Mouse (Mus musculus) retina, postnatal 1 day (tissue): ENCODE results near the gene Polr3gl.

Experiments used
- DNase-seq: peaks from one replicate; pipeline ENCODE4 v3.0.0-alpha.2; 2012

Polr3gl gene

DNA sequence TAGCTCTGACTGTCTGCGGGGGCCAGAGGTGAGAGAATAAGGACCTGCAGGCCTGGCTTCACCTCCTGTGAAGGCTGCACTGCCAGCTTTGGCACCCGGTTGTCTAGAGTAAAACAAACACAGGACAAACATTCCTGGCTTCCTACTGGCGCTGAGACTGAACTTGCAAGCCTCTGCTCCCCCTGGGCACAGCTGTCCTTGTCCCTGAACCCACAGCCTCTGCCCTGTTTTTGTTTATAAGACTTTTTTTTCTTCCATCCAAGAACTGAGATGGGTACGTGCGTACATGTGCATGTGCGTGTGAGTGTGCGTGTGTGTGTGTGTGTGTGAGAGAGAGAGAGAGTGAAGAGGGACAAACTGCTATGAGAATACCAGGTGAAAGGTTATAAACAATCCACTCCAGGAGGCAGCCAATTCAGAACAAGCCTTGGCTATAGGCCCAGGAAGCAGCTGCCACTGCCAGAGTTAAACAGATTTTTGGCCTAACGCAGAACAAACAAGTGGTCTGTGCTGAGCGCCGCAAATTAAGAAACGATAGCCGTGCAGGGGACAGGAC is 38.9 kb downstream of the Polr3gl start:
- DNase-seq, result peak; percentile 84

DNA sequence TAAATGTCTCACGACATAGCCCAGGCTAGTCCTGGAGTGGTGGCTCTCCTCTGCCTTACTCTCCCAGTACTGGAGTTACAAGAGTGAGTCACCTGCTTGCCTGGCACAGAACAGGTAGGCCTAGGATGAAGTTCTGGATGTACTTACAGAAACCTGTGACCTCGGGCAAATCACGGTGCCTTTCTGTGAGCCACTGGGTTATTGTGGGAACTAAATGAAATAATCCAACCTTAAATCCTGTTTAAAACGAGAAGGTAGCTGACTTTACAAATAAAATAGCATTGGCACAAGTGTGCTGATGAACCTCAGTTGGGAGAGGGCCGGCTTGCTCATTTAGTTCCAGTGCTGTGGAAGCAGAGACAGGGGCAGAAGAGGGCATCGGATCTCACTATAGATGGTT is 39.7 kb downstream of the Polr3gl start:
- DNase-seq, result no peak

DNA sequence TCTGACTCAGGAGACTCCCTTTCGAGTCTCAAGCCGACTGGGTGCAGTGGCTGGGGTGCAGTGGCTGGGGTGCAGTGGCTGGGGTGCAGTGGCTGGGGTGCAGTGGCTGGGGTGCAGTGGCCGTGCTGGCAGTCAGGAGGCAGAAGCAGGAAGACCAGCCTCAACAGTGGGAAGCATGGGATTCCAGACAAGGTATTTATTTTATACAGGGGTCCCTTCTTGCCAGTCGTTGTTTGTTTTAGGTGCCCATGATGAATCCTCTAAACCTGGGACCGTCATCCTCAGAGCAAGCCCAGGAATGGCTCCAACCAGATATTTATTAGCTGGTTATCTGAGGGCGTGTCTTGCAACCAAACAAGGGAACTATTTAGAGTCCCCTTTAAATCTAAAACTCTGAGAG is 40.4 kb downstream of the Polr3gl start:
- DNase-seq, result no peak

DNA sequence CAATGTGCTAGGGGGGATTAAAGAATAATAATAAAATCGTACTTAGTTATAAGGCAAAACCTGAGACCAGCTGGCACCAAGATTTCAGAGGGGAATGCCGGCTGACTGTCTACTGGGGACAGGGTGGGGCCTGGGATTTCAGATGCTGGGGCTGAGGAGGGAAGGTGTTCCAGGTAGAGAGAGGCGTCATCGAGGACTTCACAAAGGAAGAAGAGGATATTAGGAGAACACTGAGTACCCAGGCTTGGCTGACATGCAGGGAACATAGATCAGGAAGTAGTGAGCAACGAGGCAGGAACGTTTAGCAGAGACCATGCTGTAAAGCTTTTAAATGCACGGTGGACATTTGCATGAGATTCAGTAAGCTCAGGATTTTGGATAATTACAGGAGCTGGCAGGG is 42.1 kb downstream of the Polr3gl start:
- DNase-seq, result no peak

DNA sequence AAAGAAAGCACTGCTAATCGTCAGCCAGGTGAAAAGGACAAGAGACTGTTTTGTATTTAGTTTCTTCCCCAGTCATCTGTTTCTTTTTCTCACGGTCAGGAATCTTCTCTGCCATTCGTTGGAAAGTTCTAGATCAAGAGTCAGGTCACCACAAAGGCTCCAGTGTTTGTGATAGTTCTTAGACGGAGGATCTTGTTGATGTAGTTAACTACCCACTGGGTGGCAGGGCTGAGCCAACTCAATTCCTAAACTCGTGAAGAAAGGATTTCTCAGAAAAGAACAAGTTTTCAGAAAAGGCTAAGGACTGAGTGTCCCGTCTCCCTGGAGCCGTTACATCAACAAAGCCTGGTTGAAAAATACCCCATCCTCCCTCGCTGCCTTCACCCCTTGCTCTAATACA is 42.8 kb downstream of the Polr3gl start:
- peak; percentile 54 for DNase-seq

DNA sequence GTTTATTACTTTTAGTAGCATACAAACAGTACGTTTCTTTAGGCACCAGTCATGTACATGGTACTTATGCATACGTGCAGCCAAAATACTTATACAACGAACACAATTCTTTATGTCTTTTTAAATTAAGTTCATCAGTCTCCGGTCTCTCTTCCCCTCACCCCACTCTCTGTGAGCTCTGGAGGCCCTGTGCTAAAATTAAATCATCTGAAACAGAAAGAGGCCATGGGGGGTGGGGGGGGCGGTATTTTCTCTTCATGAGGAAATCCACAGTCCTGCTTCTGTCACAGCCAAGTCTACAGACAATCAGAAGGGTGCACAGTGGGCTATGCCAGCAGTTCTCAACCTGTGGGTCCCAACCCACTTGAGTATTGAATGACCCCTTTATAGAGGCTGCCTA is 44.6 kb downstream of the Polr3gl start:
- no peak for DNase-seq

DNA sequence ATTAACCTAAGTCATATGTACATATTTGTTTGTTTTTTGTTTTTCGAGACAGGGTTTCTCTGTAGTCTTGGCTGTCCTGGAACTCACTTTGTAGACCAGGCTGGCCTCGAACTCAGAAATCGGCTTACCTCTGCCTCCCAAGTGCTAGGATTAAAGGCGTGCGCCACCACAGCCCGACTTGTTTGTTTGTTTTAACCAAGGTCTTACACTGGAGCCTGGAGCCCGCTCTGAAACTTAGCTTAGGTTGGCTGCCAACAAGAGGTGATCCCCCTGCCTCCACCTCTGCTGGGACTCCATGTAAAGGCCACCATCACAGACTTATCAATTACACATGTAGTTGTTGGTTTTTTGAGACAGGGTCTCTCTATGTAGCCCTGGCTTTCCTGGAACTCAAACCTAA is 45.2 kb downstream of the Polr3gl start:
- no peak for DNase-seq

DNA sequence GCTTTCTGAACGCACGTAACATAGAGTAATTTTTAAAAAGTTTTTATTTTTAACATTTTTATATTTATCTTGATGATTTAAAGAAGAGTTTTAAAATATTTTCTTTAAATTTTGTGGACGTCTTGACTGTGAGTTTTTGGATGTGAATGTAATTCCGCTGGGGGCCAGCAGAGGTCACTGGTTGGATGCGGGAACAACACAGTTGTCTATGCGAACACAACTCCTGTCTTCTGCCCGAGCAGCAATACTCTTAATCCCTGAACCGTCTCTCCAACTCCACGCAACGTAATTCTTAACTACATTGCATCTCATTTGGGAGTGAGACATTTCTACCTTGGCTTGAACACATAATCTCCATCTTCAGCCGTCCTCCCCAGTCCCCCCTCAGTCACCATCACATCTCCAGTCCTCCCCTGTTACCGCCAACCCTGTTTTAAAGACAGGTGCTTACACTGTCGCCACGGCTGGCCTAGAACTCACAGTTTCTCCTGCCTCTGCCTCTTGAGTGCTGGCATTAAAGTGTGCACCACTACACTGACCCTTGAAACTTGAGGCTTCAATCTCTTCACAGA is 46.5 kb downstream of the Polr3gl start:
- DNase-seq, result peak; percentile 75

DNA sequence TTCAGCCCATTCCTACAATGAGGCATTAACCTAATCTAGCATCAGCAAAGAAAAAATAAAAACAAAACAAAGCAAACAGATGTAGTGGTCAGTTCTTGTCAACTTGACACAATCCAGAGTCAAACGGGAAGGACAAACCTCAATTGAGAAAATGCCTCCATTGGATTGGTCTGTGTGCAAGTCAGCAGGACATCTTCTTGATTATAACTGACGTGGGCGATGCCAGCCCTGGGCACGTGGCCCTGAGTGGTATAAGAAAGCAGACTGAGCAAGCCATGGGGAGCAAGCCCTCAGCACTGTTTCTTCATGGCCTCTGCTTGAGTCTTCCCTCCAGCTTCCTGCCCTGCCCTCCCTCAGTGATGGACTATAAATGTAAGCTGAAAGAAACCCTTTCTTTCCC is 47.1 kb downstream of the Polr3gl start:
- DNase-seq, result no peak

DNA sequence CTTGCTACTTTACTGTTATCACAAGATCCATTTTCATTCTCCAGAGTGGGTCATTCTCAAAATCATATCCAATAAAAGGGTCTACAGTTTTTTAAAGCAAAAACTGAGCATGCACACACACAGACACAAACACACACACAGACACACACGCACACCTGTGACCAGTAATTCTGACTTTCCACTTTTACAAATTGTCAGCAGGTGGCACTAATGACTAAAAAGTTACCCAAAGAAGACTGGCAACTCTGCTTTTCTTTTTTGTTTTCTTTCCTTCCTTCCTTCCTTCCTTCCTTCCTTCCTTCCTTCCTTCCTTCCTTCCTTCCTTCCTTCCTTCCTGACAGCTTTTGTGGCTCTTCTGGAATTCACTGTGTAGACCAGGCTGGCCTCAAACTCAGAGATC is 48.4 kb downstream of the Polr3gl start:
- no peak for DNase-seq

DNA sequence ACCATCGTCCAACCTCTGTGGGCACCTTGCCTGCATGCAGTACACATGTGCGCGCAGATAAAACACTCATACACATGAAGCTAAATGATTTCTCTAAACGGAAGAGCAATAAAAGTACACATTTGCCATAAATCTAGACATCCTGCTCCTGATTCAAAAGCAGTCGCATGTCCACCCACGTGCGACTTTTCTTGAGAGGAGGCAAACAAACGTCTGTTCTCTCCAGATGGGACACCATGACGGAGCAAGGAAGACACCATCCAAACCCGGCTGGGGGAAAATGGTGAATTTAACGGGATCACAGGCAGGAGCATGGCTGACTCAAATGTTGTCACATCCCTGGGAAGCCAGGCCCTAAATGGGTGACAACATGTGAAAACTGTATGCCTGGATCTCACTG is 50.6 kb downstream of the Polr3gl start:
- no peak for DNase-seq

DNA sequence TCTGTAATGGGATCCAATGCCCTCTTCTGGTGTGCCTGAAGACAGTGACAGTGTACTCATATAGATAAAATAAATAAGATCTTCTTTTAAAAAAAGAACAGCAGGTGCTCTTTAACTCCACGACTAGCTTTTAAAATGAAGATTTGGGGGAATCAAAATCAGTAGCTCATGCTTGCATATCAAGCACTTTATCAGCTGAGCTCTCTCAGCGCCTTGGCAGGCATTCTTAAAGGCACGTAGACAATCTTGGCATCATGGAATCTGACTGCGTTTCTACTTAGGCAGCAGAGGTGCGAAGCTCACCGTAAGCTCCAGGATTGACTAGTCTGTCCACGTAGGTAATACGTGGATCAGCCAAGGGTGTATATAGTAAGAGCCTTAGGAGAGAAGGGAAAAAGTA is 51.4 kb downstream of the Polr3gl start:
- no peak for DNase-seq

DNA sequence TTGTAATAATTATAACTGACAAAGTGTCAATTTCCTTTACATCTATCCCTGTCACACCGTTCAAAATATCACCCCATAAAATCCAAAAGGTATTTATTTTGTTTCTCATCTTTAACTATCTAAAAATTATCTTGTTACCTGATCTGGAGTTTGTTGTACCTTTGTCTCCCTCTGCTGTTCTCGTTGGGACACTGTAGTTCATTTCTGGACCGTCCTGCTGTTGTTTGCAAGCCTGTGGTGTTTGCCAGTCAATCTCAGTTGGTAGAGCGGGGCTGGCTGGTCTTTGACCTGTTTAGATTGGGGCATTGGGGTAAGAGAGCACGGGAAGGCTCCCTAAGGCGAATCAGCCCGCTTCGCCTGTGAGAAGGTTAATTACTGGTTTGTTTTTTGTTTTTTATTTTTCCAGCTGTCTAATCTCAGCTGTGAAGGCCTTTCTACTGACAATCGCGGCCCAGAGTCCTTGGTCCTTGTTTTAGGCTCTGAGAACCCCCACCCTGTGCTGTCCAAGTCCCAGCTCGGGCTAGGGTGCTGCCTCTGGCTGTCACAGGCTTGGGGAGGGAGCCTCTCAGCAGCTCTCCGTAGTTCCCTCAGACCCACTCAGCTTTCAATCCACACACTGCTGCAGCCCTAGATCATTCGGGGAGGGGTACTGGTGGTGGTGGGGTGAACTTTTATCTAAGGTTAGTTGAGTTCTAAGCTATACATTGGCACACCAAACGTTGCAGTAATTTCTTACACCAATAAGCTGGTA is 52.5 kb downstream of the Polr3gl start:
- DNase-seq, result peak; percentile 74

DNA sequence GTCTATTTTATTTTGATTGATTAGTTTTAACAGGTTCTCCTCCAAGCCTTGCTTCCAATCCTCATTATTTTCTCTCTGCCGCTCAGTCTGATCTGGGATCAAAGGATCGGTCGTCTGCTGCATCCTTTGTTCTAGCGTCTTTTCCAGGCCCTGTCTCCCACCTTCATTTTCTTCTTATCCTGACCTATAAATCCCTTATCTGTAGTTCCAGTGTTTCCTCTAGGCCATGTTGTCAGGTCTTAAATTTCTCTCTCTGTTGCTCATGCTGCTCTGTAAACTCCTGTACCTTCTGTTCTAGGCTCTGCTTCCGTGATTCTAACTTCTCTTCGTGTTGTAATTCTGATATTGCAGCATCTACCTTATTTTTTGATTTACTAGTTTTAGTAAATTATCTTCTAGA is 53.2 kb downstream of the Polr3gl start:
- DNase-seq, result no peak

DNA sequence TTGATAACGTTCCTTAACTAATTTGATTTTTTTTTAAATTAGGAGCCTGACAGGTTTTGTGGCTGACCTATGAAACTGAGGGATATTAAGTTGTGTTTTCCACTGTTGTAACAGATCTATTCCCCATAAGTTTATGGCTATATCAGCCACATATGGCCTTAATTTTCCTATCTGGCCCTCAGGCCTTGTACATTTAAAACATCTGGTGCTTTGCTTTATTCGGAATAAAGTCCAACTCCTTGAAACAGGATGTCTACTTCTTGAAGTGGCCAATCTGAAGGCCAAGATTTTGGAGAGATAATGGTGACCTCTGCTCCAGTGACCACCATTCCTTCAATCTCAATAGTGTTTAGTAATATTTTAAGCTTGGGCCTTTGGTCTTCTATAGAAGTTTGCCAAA is 54.7 kb downstream of the Polr3gl start:
- DNase-seq, result no peak

DNA sequence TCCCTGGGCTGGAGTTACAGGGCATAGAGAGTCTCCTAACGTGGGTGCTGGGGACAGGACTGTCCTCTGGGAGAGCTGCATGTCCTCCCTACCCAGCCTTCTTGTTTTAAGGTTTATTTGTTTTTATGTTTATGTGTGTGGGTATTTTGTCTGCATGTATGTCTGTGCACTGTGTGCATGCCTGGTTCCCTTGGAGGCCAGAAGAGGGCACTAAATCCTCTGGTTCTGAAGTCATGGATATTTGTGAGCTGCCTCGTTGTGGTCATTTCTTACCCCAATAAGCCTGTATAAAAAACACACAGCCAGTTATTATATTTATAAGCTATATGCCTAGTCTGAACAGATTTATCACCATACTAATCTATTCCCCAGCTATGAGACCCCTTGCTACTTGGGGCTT is 59.7 kb downstream of the Polr3gl start:
- no peak for DNase-seq

DNA sequence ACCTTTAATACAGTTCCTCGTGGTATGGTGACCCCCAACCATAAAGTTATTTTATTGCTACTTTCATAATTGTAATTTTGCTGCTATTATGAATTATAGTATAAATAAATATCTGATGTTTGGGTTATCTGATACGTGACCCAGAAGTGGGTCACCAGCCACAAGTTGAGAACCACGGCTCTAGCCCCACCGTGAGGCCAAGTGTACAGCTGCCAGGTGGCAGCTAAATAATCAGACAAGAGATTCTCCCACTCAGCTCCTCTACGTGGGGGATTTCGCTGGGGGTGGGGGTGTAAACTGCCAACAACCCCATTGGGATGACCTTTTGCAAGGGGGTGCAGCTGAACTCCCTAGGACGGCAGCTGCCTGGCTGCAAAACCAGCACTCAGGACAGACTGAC is 61.9 kb downstream of the Polr3gl start:
- no peak for DNase-seq

DNA sequence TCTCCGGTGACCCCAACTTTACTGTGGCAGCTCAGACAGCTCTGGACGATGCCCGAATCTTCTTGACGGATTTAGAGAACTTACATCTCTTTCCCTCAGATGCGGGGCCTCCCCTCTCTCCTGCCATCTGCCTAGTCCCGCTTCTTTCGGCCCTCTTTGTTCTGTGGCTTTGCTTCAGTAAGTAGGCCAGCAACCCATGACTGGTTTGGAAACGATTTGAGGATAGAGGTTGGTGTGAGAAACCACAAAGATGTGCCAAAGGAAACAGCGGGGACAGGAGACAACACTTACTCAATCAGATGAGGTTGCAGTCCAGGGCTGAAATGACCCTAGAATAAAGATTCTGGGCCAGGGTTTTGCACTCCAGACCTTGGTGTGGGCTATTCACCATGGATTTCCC is 65.5 kb downstream of the Polr3gl start:
- DNase-seq, result peak; percentile 40
